Mouse (Mus musculus): ENCODE data around the gene Itgb5.

DNA sequence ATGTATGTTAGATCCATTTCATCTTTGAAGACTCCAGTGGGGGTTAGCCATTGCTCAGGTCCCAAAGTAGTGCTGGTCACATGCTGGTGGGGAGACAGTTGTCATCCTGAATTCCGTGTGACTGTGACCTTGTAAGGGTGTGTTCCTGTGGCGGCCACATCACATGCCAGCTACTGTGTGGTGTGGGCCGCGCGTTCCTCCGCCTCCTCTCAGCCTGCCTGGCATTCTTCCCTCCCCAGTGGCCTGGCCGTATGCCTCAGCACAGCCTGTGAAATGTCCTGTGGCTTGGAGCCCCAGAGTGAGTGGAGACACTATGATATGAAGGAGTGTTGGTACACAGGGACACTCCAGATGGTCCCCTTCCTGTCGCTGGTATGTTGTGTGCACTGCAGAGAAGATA lies 108.1 kb downstream of the Itgb5 start:
- TF ChIP-seq GATA1 (IDR thresholded peaks at IDR 0.05; ENCODE audit: low read length), result no peak
- no peak for TF ChIP-seq TAL1 (IDR thresholded peaks at IDR 0.05; ENCODE audit: low read length)

All from erythroblast, embryonic 14.5 days (primary cell).